Mouse (Mus musculus): Measurements from ENCODE around the gene Gm20431.

DNA sequence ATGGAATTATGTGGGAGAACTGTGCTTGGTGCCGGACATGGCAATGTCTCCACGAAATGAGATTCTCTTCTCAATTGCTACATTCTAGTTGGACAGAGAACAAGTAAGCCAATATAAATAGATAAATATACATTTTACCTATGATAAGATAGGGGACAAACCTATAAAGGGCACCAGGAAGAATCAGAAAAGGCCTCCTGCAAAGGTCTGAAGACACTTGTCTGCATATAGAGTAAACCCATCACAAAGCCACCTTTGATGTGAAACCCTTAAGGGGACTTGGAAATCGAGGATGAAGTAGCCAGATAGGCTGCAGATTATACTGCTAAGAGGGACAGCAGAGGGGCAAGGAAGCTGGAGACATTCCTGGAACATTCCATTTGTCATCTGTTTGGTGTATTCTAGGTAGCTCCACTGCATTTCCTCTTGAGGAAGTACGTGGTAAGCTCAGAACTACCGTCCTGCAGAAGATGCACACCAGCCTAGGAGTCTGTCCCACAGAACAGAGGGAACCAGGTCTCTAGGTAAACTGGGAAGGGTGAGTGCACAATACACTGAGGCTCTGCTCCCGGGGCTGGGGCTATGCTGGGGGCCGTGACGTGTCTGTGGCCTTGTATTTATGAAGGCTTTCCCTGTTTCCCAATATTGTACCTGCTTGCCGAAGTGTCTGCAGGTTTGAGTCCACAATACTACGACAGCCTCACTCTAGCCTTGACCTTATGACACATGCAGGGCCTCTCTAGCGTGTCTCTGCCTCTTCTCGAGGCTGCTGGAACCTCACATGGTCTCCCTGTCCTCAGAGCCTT, 28.4 kb downstream of the Gm20431 start:
- TF ChIP-seq CTCF (conservative IDR thresholded peaks at IDR 0.05; ENCODE audit: low read length) (no peak), NANOG (IDR thresholded peaks at IDR 0.05; ENCODE audit: borderline replicate concordance, low read length) (no peak), POU5F1 (IDR thresholded peaks at IDR 0.05; ENCODE audit: borderline replicate concordance, low read length) (no peak)
